Mouse (Mus musculus): Measurements from ENCODE around the gene Mrgprh. TPM values are rescaled to one million over a fixed set of nuclear protein-coding genes. Genes with fewer than 3 reads are reported as not detected.

Gene Mrgprh
- under 1 TPM; 0.25 to 0.37 TPM for total RNA-seq (2021)
- long read RNA-seq, experiment 1 = 0 reads
- long read RNA-seq, experiment 2 = 0 reads

DNA sequence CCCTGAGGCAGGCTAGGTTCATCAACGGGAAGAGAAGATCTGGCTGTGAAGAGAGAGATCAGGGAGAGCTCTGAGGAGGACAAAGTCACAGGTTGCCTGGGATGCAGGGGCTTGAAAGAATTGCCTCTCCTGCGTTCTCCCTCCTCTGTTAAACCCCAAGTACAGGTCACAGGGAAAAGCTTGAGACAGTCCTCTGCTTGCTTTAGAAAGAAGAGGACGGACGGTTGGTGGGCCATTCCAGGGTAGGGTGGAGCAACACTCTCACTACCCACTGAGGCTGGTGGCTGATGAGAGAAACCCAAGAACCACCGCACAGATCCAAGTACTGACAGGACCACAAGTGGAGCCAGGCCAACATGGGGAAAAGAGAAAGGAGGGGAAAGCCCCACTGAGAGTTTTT is at the start of gene Mrgprh:
Gene Mrgprh, plus strand, starts transcription at position 301 of the 400 bp plus-strand sequence.
- no peak for DNase-seq (ENCODE audit: low spot score in 2 of 2)

DNA sequence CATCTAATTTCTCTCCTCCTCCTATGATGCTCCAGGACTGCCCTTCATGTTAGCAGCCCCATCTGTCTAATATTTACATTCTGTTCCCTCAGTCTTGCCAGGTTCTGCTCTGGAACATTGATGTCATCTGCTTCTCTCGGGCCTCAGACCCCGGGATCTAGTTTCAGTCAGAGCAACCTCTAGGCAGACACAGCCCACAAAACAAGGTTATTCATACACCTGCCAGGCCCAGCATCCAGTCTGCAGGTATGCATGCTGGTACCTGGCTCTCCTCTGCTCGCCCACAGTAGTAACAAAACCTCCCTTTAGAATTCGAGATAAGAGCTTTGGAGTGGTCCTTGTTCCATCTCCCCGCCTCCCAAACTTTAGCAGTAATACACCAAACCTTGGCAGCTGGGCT is 45.5 kb upstream of the Mrgprh start:
- no peak for DNase-seq (ENCODE audit: low spot score in 2 of 2)

DNA sequence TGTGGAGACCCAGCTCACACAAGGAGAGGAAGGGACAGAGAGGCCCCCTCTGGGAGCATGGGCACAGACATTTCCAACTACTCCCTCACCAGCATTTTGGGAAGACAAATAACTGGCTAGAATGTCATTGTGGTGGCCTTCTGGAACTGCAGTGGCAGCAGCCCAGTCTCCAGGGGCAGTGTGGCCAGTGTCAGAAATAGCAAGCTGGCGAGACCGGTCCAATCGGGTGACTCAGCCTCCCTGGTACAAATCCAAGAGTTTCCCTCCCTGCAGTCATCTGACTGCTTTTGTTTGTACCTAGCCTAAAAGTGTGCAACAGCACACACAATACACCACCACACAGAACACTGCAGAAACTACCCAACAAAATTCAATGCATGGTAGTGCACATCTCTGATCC is 43.6 kb upstream of the Mrgprh start:
- DNase-seq (ENCODE audit: low spot score in 2 of 2) = peak in 1 of 2 experiments; percentile 24

DNA sequence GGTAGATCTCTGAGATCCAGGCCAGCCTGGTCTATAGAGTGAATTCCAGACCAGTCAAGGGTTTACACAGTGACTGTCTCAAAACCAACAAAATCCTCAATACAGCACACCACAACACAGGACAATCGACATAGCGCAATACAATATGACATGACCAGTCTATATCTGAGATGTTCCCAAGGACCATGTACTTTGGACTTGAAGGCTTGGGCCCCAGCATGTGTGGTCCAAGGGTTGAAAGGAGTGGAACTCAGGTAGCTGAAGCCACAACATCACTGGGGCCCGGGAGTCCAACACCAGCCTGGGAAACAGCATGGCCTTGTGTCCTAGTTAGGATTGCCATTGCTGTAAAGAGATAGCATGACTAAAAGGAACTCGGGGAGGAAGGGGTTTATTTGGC is 43.2 kb upstream of the Mrgprh start:
- no peak for DNase-seq (ENCODE audit: low spot score in 2 of 2)

DNA sequence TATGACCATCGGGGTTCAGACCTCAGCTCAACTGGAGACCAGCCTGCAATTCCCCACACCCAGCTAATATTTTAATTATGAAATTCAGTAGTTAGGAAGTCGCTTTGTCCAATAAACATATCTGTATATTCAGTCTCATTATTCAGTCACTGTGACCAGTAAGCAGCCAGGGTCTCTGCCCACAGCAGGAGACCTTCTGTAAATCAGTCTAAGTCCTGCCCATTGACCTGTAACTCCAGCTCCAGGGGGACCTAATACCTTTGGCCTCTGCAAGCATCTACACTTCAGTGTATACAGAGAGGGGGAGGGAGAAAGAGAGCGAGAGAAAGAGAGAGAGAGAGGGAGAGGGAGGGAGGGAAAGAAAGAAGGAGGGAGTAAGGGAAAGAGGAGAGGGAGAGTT is 41.5 kb upstream of the Mrgprh start:
- no peak for DNase-seq (ENCODE audit: low spot score in 2 of 2)

DNA sequence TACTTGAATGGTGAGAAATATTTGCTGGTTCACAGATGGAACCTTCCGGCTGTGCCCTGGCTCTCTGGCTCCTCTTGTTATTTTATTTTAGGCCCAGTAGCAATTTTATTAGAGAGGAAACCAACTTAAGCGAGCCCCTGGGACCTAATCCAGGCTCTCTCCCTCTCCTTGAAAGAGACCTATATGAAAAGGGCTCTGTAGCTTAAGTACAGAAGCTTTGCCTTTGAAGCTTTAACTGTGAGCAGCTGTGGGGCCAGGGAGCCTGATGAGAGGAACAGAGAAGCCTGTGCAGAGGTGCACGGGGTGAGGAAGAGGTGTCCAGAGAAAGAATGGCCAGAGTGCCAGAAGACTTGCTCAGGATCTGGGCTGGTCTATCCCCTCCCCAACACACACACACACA is 41.0 kb upstream of the Mrgprh start:
- DNase-seq (ENCODE audit: low spot score in 2 of 2) = no peak

DNA sequence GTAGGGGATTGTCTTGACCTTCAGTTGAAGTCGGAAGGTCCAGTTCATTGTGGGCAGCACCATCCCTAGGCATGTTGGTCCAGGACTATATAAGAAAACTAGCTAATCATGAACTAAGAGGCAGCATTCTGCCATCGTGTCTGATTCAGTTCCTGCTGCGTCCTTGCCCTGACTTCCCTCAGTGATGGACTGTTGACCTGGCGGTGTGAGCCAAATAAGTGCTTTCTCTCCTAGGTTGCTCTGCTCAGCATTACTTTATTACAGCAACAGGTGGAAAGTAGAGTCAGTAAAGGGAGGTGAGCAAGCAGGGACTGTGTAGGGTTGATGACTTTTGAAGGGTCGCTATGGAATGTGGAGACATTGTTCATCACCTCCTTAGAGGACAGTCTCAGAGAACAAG is 40.1 kb upstream of the Mrgprh start:
- DNase-seq (ENCODE audit: low spot score in 2 of 2) = no peak

DNA sequence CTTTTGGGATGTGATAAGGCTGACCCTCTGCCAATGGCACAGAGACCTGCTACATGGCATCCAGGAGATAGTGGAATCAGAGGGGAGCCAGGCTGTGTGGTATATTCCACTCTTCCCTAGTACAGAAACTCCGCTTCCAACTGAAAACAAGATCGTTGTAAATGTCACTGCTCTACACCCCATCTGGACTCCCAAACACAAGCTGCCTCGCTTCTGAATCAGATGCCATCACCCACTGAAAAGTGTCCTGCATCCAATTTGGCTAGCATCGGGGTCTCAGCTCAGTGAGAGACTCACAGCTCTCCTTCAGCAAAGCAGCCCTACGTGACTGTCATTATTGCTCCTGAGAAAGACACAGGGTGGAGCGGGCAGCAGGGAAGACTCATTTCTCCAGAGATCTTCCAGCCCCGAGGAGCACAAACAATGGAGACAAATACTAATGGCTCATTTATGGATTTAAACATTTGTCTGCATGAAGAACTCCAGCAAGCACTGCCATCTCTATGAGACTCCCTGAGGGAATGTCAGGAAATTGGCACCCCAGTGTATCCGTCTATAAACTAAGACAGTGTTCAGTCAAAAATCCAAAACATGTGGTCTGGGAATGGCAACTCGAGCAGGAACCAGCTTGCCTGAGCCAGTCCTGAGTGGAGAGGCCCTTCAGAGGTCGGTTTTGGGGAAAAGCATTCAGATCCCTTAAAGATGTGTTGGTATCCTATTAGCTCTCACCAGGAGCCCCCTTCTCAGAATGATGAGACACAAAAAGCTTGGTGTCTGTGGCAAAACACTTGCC is 36.2 kb upstream of the Mrgprh start:
- DNase-seq (ENCODE audit: low spot score in 2 of 2) = no peak

DNA sequence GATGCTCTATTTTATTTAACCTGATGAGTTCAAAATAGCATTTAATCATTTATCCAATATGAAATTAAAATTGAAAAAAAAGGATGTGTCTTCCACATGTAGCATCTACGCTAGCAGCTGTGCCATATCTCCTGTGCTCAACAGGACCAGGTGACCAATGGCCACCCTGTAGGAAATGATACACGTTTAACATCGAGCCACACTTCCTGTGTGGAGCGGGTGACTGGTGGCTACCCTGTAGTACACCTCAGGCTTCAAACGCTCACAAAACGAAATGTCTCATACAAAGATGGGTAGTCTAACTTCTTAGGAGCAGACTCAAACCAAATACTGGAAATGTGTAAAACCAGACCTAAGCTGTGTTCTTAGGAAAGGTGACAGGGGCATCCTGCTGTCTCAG is 32.0 kb upstream of the Mrgprh start:
- DNase-seq (ENCODE audit: low spot score in 2 of 2) = no peak

DNA sequence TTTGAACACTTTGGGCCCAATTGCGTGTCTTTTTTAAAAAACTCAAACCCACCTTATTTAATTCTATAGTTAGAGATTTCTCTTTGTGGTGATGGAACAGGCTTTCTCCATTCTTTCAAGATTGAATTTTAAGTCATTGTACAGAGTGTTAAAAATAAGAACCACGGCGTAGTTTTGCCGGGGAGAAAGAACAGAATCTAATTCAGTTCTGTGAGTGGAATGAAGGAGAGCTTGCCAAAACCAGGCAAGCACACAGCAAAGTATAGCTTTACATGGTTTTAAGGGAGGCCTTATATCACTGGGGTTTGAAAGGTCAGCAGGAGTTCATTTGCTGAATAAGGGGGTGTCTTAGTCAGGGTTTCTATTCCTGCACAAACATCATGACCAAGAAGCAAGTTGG is 31.3 kb upstream of the Mrgprh start:
- no peak for DNase-seq (ENCODE audit: low spot score in 2 of 2)

DNA sequence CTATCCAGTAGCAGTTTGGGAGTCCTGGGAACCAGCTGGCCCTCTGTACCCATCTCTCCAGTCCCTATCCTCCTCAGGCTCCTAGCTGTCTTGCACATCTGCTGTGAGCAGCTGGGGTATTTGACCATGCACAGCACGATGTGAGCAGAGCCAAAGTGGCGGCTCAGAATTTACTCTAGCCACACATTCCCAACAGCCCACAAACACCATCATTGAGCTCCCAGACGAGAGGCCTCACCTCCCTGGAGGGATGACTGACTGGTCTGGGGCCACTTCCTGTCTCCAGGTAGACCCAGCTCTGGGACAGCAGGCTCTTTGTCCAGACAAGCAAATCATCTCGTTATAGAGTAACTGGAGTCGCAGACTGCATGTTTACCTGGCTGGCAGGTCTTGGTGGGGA is 30.0 kb upstream of the Mrgprh start:
- no peak for DNase-seq (ENCODE audit: low spot score in 2 of 2)

DNA sequence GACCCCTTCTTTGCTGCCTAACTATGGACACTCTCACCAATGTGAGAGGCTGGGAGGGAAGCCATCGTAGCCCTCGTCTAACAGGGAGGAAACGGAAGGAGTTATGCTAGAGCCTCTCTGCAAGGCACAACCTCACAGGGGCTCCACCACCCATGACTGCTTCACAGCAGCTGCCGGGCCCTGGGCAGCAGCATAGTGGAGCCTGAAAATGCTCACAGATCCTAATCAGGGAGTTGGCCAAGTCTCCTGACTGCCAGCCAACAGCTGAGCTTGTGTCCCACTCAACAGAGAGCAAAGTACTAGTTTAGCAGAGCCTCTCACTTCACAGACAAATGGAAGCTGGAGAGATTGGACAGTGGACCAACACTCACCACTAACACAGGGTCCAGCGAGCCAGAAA is 29.4 kb upstream of the Mrgprh start:
- DNase-seq (ENCODE audit: low spot score in 2 of 2) = no peak

DNA sequence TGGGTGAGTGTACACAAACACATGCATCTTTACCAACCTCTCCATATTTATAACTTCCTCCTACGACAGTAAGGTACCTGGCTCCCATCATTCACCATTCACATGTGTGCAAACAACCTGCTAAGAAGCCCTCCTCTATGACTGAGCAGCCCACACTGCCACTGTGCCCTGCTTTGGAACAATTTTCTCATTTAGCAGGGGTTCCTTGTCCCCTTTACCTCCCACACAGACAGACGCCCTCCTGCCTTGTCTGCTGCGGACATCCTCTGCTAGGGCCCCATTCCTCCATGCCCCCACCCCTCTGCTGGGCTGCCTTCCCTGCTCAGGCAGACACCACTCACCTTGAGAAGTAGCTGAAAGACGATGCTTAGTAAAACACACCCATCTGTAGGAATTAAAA is 28.1 kb upstream of the Mrgprh start:
- no peak for DNase-seq (ENCODE audit: low spot score in 2 of 2)

DNA sequence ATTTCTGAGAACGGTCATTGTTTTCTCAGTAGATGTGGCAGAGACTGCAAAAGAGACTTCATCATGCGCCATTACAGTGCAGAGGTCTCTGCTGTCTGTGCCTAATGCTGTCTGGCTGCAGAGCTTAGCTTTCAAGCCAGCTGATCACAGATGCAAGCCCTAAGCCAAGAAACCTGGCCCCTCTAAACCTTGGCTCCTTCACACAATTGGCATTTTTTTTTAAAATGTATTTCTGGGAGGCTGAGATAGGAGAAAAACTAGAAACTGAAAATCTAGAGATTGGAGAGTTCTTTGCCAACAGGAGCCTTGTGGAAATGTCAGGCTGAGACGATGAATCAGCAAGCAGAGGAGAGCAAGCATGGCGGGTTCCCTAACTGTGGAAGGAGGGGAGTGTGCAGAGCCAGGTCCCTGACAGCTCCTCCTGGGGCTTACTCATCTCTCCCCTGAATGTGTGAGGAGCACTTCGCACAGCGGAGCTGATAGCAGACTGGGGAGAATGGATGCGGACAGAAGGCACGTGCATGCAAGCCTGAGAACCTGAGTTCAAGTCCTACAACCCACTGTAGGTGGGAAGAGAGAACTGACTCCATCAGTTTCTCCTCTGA is 26.0 kb upstream of the Mrgprh start:
- no peak for DNase-seq (ENCODE audit: low spot score in 2 of 2)

DNA sequence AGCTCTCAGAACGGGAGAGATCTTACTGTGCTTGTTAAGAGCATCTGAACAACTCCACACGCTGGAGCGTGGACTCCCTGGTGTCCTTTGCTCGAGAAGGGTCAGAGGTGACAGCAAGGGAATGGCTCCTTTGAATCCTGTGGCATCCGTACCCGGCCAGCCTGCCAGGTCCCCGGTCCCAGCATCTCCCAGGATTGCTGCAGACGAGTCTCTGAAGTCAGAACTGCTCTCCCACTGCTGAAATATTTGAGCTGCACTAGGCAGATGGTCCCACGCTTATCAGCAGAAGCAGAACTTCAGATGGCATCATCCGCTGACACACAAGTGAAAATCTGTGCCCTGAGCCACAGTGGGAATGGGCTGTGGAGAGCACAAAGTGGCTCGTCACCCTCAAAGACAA is 24.1 kb upstream of the Mrgprh start:
- no peak for DNase-seq (ENCODE audit: low spot score in 2 of 2)

DNA sequence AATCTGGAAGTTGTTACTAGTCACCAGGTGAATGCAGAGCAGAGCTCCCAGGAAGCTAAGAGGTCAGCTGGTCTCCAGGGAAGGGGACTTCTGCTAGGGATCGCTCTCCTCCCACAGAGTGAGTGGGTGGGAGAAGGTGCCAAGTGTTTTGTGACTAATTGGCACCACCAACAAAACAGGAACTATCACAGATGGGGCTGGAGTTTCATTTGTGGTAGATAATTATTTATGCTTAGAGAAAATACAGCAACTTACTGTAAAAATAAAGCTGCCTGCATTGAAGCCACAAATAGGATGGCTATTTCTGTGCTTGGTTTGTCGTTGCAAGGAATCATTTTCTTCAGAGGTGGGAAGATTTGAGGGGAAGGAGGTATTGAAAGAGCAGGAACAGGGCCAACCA is 22.0 kb upstream of the Mrgprh start:
- no peak for DNase-seq (ENCODE audit: low spot score in 2 of 2)

DNA sequence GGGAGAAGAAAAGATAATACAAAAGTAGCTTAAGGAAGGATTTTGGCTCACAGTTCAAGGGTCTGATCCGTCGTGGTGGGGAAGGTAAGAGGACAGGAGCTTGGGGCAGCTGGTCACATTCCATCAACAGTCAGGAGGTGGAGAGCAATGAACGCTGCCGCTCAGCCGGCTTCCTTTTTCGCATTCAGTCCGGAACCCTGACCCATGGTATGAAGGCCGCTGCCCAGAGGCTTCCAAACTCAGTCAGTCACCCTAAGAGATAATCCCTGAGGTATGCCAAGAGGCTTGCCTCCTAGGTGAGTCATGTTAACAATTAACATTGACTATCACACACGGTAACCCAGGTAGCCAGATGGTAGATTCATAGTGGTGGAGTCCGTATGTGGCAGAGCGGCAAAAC is 21.4 kb upstream of the Mrgprh start:
- no peak for DNase-seq (ENCODE audit: low spot score in 2 of 2)

DNA sequence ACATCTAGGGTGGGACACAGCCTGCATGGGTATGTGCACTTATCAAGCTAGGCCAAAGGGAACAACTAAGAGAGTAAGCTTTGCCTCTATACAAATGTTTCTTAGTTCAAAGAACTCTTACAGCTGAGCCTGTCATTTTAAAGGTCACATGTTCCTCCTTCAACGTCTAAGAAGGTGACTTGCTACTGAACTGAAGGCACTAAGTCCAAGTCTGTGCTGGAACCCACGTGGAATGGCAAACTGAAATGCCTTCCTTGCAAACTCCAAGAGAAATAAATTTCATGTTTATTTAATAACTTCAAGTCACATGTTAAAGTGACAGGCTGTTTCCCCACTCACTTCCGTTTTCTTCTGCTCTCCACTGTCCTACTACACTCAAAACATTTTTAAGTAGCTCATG is 18.4 kb upstream of the Mrgprh start:
- DNase-seq (ENCODE audit: low spot score in 2 of 2) = no peak

DNA sequence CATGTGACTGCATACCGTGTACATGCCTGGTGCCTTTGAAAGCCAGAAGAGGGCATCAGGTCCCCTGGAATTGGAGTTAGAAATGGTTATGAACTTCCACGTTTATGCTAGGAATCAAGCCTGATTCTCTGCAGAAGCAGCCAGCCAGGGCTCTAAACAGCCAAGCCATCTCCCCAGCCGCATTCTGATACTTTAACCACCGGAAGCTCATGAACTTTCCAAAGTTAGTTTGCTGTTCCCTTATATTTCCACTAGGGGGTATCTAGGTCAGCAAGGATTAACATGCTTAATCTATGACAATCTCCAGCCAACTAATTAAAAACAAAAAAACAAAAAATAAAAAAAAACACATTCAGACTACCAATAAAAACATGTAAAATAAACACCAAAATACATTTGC is 17.8 kb upstream of the Mrgprh start:
- no peak for DNase-seq (ENCODE audit: low spot score in 2 of 2)

DNA sequence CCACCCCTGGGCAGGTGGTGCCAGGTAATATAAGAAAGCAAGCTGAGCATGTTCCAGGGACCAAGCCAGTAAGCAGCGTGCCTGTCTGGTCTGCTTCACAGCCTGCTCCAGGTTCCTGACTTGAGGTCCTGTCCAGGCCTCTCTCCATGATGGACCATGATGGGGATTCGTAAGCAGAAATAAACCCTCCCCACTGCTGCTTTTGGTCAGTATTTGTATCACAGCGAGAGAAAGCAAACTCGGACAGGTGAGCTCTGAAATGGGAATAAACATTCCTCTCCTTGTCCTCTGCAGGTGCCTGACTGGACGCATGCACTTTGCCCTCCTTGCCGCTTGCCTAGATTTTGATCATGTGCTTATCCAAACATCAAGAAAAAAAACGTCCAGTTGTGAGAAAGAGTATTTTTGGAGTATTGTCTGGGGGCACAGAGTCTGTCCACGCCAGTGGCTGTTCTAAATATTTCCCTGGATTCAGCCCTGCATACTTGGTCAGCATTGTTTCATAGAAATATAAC is 16.8 kb upstream of the Mrgprh start:
- DNase-seq (ENCODE audit: low spot score in 2 of 2) = no peak

DNA sequence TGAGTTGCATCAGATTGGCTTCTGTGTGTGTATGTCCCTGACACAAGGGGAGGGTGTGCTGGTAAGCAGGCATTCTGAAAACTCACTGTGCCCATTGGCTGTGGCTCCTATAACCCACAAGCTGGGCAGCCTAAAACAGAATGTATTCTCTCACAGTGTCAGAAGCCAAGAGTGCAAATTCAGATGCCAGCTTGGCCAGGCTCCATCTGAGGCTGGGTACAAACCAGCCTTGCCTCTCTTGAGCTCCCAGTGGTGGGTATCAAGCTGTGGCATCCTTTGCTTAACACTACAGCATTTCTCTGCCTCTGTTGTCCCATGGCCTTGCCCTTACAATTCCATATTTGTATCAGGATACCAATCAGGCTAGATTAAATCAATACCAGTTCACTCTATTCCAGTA is 11.7 kb upstream of the Mrgprh start:
- no peak for DNase-seq (ENCODE audit: low spot score in 2 of 2)

DNA sequence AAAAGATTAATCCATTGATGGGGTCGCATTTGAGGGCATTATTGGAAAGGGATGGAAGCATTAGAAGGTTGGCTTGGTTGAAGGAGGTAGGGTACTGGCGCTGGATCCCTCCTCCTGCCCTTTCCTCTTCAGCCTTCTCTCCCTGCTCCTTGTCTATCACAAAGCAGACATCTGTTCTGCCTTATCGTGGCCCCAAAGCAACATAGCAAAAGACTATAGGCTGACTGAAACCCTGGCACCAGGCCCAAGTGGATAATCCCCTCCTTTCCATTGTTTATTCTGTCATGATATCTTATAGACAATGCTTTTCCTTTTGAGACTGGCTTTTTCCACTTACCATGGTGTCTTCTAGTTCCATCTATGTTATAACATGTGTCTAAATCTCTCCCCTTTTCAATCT is 10.4 kb upstream of the Mrgprh start:
- no peak for DNase-seq (ENCODE audit: low spot score in 2 of 2)

DNA sequence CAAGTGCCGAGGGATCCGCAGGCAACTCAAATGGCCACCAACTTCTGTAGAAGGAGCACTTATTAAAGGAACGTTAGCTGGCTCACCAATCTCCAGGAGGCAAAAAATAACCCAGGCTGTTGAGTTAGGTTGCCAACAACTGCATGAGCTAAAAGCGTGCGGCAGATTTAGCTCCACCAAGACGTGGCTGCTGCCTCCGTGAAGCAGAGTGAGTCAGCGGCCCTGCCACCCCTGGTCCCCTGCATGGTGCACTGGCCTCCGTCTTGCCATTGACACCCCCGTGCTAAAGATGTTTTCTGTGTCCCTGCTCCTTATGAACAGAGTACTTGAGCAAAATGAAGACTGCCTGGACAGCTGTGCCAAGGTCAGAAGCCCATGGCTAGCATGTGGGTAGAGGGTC is 9.0 kb upstream of the Mrgprh start:
- DNase-seq (ENCODE audit: low spot score in 2 of 2) = no peak
